Mouse (Mus musculus): ENCODE data around the gene Iqsec3. TPM values are rescaled to one million over a fixed set of nuclear protein-coding genes. Genes with fewer than 3 reads are reported as not detected.

The Iqsec3 gene
- polyA plus RNA-seq, 1 experiment from 2014 or later = 0.27 TPM

DNA sequence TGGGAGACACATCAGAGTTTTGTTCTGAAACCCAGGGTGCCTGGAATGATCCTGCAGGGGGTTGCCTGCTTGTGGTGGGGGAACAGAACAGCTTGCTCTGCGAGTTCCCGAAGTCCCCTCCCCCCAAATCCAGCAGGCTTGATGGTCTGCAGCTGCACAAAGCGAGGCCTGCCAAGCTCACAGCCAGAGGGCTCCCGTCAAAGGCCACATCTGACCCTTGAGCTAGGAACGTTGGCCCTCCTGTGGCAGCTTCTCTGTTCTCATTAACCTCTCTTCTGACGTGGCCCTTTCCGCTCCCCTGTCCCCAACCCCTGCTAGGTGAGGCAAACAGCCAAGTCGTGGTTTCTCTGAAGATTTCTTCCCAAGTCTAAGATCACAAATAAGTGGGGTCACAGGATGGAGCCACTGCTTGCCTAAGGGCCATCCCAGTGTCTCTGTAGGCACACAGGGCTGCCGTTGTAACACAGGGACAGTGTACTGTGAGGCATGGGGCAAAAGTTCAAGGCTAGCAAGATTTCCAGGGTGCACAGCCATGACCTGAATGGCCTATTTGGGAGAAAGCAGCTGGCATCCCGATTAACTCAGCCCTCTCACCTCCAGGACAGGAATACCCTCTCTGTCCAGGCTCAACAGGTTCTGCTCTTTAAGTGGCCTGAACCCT is 143.5 kb downstream of the Iqsec3 start:
- ATAC-seq (ENCODE audit: insufficient number of reproducible peaks, insufficient read depth, low FRiP score, low TSS enrichment, low read depth) = no peak; the same call in 1 of the 2 replicates
- WGBS = 9% methylated on average over 10 of the region's 10 CpGs

DNA sequence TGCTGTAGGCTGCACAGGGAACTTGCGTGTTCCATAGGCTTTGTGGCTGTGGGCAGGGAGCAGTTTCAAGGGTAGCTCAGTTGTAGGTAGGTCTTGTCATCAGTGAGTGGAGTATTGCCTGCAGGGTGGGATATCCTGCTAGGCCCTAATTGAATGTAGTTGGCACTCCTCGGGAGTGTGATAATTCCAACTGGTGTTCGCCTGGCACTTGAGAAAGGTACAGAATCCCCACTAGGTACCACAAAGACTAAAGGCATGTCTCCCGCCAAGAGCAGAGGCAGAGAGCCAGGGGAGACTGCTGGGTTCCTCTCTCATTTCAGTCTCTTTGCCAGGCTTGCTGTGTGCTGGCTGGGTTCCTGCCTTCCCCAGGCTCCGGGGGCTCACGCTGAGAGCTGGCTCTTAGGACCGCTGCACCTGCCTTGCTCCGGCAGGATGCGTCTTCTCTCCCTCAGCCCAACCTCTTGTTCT is 145.0 kb downstream of the Iqsec3 start:
- ATAC-seq (ENCODE audit: insufficient number of reproducible peaks, insufficient read depth, low FRiP score, low TSS enrichment, low read depth) = no peak
- H3K4me2 ChIP-seq = no peak overlapping the region
- H3K9me3 ChIP-seq = no peaks in the 10 kb centered on the region
- WGBS = 61% methylated on average over 9 of the region's 9 CpGs
- H3K4me1 ChIP-seq = peaks cover 14% of the 10 kb centered on the region
- H3K36me3 ChIP-seq = no peaks in the 10 kb centered on the region
- H3K27ac ChIP-seq = no peak overlapping the region
- no peak overlapping the region for H3K4me3 ChIP-seq
- no peaks in the 10 kb centered on the region for H3K27me3 ChIP-seq
- H3K9ac ChIP-seq = no peak overlapping the region

More for the DNA sequence above, 143.5 kb downstream of the Iqsec3 start:
- Histone ChIP-seq H3K4me1 (peaks cover 13% of the 10 kb centered on the region), H3K9ac (0 out of 2 replicates have a peak overlapping the region, but pooled peaks have one; percentile 44), H3K27me3 (no peaks in the 10 kb centered on the region), H3K4me2 (no peak overlapping the region), H3K9me3 (no peaks in the 10 kb centered on the region), H3K4me3 (no peak overlapping the region), H3K27ac (no peak overlapping the region), H3K36me3 (no peaks in the 10 kb centered on the region)

GRCm38 (mm10) chr6:121326486-121327069 is 146.9 kb downstream of the Iqsec3 start:
- Histone ChIP-seq H3K27ac (no peak overlapping the region), H3K4me2 (no peak overlapping the region), H3K4me3 (no peak overlapping the region), H3K36me3 (no peaks in the 10 kb centered on the region), H3K9ac (no peak overlapping the region), H3K9me3 (no peaks in the 10 kb centered on the region), H3K4me1 (peaks cover 14% of the 10 kb centered on the region), H3K27me3 (no peaks in the 10 kb centered on the region)
- no peak for ATAC-seq (ENCODE audit: insufficient number of reproducible peaks, insufficient read depth, low FRiP score, low TSS enrichment, low read depth)
- 30% methylated on average over 10 of the region's 10 CpGs for WGBS

GRCm38 (mm10) chr6:121325740-121326139 is 147.7 kb downstream of the Iqsec3 start:
- Histone ChIP-seq H3K4me3 (no peak overlapping the region), H3K27me3 (no peaks in the 10 kb centered on the region), H3K4me2 (no peak overlapping the region), H3K27ac (no peak overlapping the region), H3K9ac (no peak overlapping the region), H3K4me1 (peaks cover 14% of the 10 kb centered on the region), H3K36me3 (no peaks in the 10 kb centered on the region), H3K9me3 (no peaks in the 10 kb centered on the region)
- WGBS = 68% methylated on average over 9 of the region's 9 CpGs
- no peak for ATAC-seq (ENCODE audit: insufficient number of reproducible peaks, insufficient read depth, low FRiP score, low TSS enrichment, low read depth)

- Histone ChIP-seq H3K4me2 (no peak overlapping the region), H3K9ac (no peak overlapping the region), H3K9me3 (no peaks in the 10 kb centered on the region), H3K36me3 (no peaks in the 10 kb centered on the region), H3K4me1 (peaks cover 14% of the 10 kb centered on the region), H3K4me3 (no peak overlapping the region), H3K27me3 (no peaks in the 10 kb centered on the region), H3K27ac (no peak overlapping the region)
- no peak for ATAC-seq (ENCODE audit: insufficient number of reproducible peaks, insufficient read depth, low FRiP score, low TSS enrichment, low read depth)
- WGBS = 77% methylated on average over 2 of the region's 3 CpGs
Measured at GRCm38 (mm10) chr6:121325298-121325697, 148.2 kb downstream of the Iqsec3 start.

Small RNA genes lying within 50 kb of the gene (microRNA-seq; reads per million reads assigned to microRNA genes)
- not detected for gene Gm24855

Other genes with a start within 250 kb of the Iqsec3 start
- 1.6 and 1.8 TPM in 2 replicates for gene Usp18, start 227.8 kb downstream of the Iqsec3 start, polyA plus RNA-seq (2015; fragmentation: Nextera tagmentation; extraction: Ambion mirVana)
- gene Slc6a13, start 173.5 kb downstream of the Iqsec3 start, polyA plus RNA-seq (2015; fragmentation: Nextera tagmentation; extraction: Ambion mirVana) = 1.6 and 1.9 TPM in 2 replicates
- 0.30 TPM in 1 of 2 replicates, not detected in the other for gene Slc6a12, start 130.6 kb downstream of the Iqsec3 start, polyA plus RNA-seq (2015; fragmentation: Nextera tagmentation; extraction: Ambion mirVana)
- 2.0 and 2.5 TPM in 2 replicates for gene A2m, start 161.7 kb upstream of the Iqsec3 start, polyA plus RNA-seq (2015; fragmentation: Nextera tagmentation; extraction: Ambion mirVana)

All from embryonic facial prominence, embryonic 13.5 days (tissue).